Mouse (Mus musculus) liver, embryonic 16.5 days (tissue): ENCODE measurements around the gene Xrcc5. TPM values are rescaled to one million over a fixed set of nuclear protein-coding genes. Genes with fewer than 3 reads are reported as not detected.

ENCODE experiments used
- ATAC-seq: fragments of 200-750 bp; cut with Nextera tagmentation; 2 replicates; pipeline ENCODE4 v1.8.0; 2017; ENCODE audit warnings: low read depth, mild to moderate bottlenecking, moderate number of reproducible peaks, moderate library complexity
- H3K27ac ChIP-seq: fragments of 300-500 bp; sonication (generic); 2 replicates; pipeline ENCODE4 v1.5.1; 2014; ENCODE audit warnings: mild to moderate bottlenecking, low read length
- H3K27me3 ChIP-seq: fragments of 300-500 bp; sonication (generic); 2 replicates; pipeline ENCODE4 v1.6.1; 2014; ENCODE audit warnings: low read depth, low read length, mixed read lengths; ENCODE audit not compliant: control insufficient read depth, insufficient read depth
- H3K36me3 ChIP-seq: fragments of 300-500 bp; sonication (generic); 2 replicates; pipeline ENCODE4 v1.6.1; 2014; ENCODE audit warnings: mild to moderate bottlenecking; ENCODE audit not compliant: control insufficient read depth, insufficient read depth
- H3K4me1 ChIP-seq: fragments of 300-500 bp; sonication (generic); 2 replicates; pipeline ENCODE4 v1.6.1; 2014; ENCODE audit warnings: low read depth, low read length, mixed read lengths; ENCODE audit not compliant: control insufficient read depth
- H3K4me2 ChIP-seq: fragments of 300-500 bp; sonication (generic); 2 replicates; pipeline ENCODE4 v1.6.1; 2014; ENCODE audit warnings: low read depth, low read length, mixed read lengths
- H3K4me3 ChIP-seq: fragments of 300-500 bp; sonication (generic); 2 replicates; pipeline ENCODE4 v1.5.1; 2014; ENCODE audit warnings: low read depth, mild to moderate bottlenecking, low read length
- H3K9ac ChIP-seq: fragments of 300-500 bp; sonication (generic); 2 replicates; pipeline ENCODE4 v1.6.1; 2014; ENCODE audit warnings: low read depth, low read length
- H3K9me3 ChIP-seq: fragments of 300-500 bp; sonication (generic); replicated peaks from 2 replicates; pipeline ENCODE4 v1.6.1; 2016; ENCODE audit warnings: low read length; ENCODE audit not compliant: control insufficient read depth
- WGBS: fragments of 180-500 bp; shearing (Covaris S2); extraction: QIAGEN DNeasy Blood & Tissue Kit; methylation state at CpG from one replicate; pipeline ENCODE4 v1.1.7; 2014; ENCODE audit not compliant: insufficient replicate concordance; 5-methylcytosine and 5-hydroxymethylcytosine counted together
- polyA plus RNA-seq: library from polyadenylated mRNA; unstranded; fragments of >200 nt; fragmentation: Nextera tagmentation; extraction: Ambion mirVana; gene quantifications from 2 replicates; pipeline ENCODE4 v1.2.1, GENCODE M21; 2015

Xrcc5 gene
- polyA plus RNA-seq, 1 experiment from 2014 or later: 14.0 TPM

GRCm38 (mm10) chr1:72364661-72365060 is 57.4 kb downstream of the Xrcc5 start:
- no peak overlapping the region for H3K27ac ChIP-seq
- WGBS: 70% methylated on average over 8 of the region's 8 CpGs
- H3K4me1 ChIP-seq: no peaks in the 10 kb centered on the region
- no peaks in the 10 kb centered on the region for H3K27me3 ChIP-seq
- H3K9ac ChIP-seq: no peak overlapping the region
- no peak overlapping the region for H3K4me3 ChIP-seq
- no peaks in the 10 kb centered on the region for H3K9me3 ChIP-seq
- H3K4me2 ChIP-seq: no peak overlapping the region
- no peak for ATAC-seq
- H3K36me3 ChIP-seq: no peaks in the 10 kb centered on the region

- H3K4me1 ChIP-seq: no peaks in the 10 kb centered on the region
- ATAC-seq: no peak
- WGBS: 65% methylated on average over 1 of the region's 1 CpGs
- no peak overlapping the region for H3K4me3 ChIP-seq
- no peak overlapping the region for H3K4me2 ChIP-seq
- no peak overlapping the region for H3K9ac ChIP-seq
- H3K27ac ChIP-seq: no peak overlapping the region
- H3K9me3 ChIP-seq: no peaks in the 10 kb centered on the region
- H3K27me3 ChIP-seq: no peaks in the 10 kb centered on the region
- H3K36me3 ChIP-seq: no peaks in the 10 kb centered on the region
These were observed 65.3 kb downstream of the Xrcc5 start for GRCm38 (mm10) chr1:72372512-72372911.

- H3K9me3 ChIP-seq: no peaks in the 10 kb centered on the region
- H3K27ac ChIP-seq: no peak overlapping the region
- H3K4me1 ChIP-seq: no peaks in the 10 kb centered on the region
- no peaks in the 10 kb centered on the region for H3K36me3 ChIP-seq
- H3K4me3 ChIP-seq: no peak overlapping the region
- no peak for ATAC-seq
- H3K9ac ChIP-seq: no peak overlapping the region
- WGBS: 90% methylated on average over 3 of the region's 3 CpGs
- no peak overlapping the region for H3K4me2 ChIP-seq
- H3K27me3 ChIP-seq: no peaks in the 10 kb centered on the region
These were observed 65.7 kb downstream of the Xrcc5 start for GRCm38 (mm10) chr1:72372913-72373312.

GRCm38 (mm10) chr1:72373648-72374047 is 66.4 kb downstream of the Xrcc5 start:
- H3K9me3 ChIP-seq: no peaks in the 10 kb centered on the region
- H3K9ac ChIP-seq: no peak overlapping the region
- H3K4me1 ChIP-seq: no peaks in the 10 kb centered on the region
- H3K36me3 ChIP-seq: no peaks in the 10 kb centered on the region
- 73% methylated on average over 6 of the region's 6 CpGs for WGBS
- H3K4me2 ChIP-seq: no peak overlapping the region
- ATAC-seq: no peak
- no peak overlapping the region for H3K27ac ChIP-seq
- no peak overlapping the region for H3K4me3 ChIP-seq
- no peaks in the 10 kb centered on the region for H3K27me3 ChIP-seq

- Histone ChIP-seq H3K4me1 (no peaks in the 10 kb centered on the region), H3K4me2 (no peak overlapping the region), H3K36me3 (no peaks in the 10 kb centered on the region), H3K27ac (no peak overlapping the region), H3K4me3 (no peak overlapping the region), H3K27me3 (no peaks in the 10 kb centered on the region), H3K9me3 (no peaks in the 10 kb centered on the region), H3K9ac (no peak overlapping the region)
- ATAC-seq: no peak
- WGBS: 80% methylated on average over 4 of the region's 4 CpGs
These were observed 66.8 kb downstream of the Xrcc5 start for GRCm38 (mm10) chr1:72374049-72374448.

GRCm38 (mm10) chr1:72378151-72378550 is 70.9 kb downstream of the Xrcc5 start:
- ATAC-seq: no peak
- H3K4me1 ChIP-seq: no peaks in the 10 kb centered on the region
- no peak overlapping the region for H3K4me2 ChIP-seq
- no peaks in the 10 kb centered on the region for H3K9me3 ChIP-seq
- no peak overlapping the region for H3K4me3 ChIP-seq
- no peak overlapping the region for H3K9ac ChIP-seq
- 85% methylated on average over 4 of the region's 4 CpGs for WGBS
- H3K36me3 ChIP-seq: no peaks in the 10 kb centered on the region
- no peaks in the 10 kb centered on the region for H3K27me3 ChIP-seq
- H3K27ac ChIP-seq: no peak overlapping the region

GRCm38 (mm10) chr1:72379752-72380353 is 72.6 kb downstream of the Xrcc5 start:
- ATAC-seq: no peak
- H3K27me3 ChIP-seq: no peaks in the 10 kb centered on the region
- H3K4me1 ChIP-seq: no peaks in the 10 kb centered on the region
- no peaks in the 10 kb centered on the region for H3K9me3 ChIP-seq
- 80% methylated on average over 11 of the region's 11 CpGs for WGBS
- H3K9ac ChIP-seq: no peak overlapping the region
- no peak overlapping the region for H3K27ac ChIP-seq
- H3K4me3 ChIP-seq: no peak overlapping the region
- H3K36me3 ChIP-seq: no peaks in the 10 kb centered on the region; the same call in 1 of the 2 replicates
- H3K4me2 ChIP-seq: no peak overlapping the region

- Histone ChIP-seq H3K9ac (no peak overlapping the region), H3K27me3 (no peaks in the 10 kb centered on the region), H3K27ac (no peak overlapping the region), H3K4me3 (no peak overlapping the region), H3K9me3 (no peaks in the 10 kb centered on the region), H3K36me3 (no peaks in the 10 kb centered on the region; the same call in 1 of the 2 replicates), H3K4me2 (no peak overlapping the region), H3K4me1 (no peaks in the 10 kb centered on the region)
- ATAC-seq: no peak
- WGBS: 95% methylated on average over 3 of the region's 3 CpGs
These were observed 73.3 kb downstream of the Xrcc5 start for GRCm38 (mm10) chr1:72380544-72380943.

- Histone ChIP-seq H3K9ac (no peak overlapping the region), H3K4me3 (no peak overlapping the region), H3K36me3 (no peaks in the 10 kb centered on the region; the same call in 1 of the 2 replicates), H3K4me2 (no peak overlapping the region), H3K27me3 (no peaks in the 10 kb centered on the region), H3K9me3 (no peaks in the 10 kb centered on the region), H3K4me1 (no peaks in the 10 kb centered on the region), H3K27ac (no peak overlapping the region)
- no peak for ATAC-seq
- WGBS: 81% methylated on average over 7 of the region's 7 CpGs
These were observed 75.8 kb downstream of the Xrcc5 start for GRCm38 (mm10) chr1:72383056-72383455.
